Mouse (Mus musculus) spleen, adult 2 months (tissue): ENCODE measurements around the gene Nfkb1.

ENCODE experiments used
- CTCF ChIP-seq: fragments of 200-500 bp; IDR thresholded peaks from 2 replicates; pipeline ENCODE4 v1.5.1; 2011; ENCODE audit warnings: mild to moderate bottlenecking, inconsistent platforms; ENCODE audit not compliant: insufficient read depth, insufficient read length, insufficient replicate concordance; ENCODE audit errors: extremely low read depth
- POLR2A ChIP-seq: fragments of 200-500 bp; IDR thresholded peaks from 2 replicates; pipeline ENCODE4 v1.6.1; 2011; ENCODE audit warnings: low read depth, low read length, inconsistent platforms

DNA sequence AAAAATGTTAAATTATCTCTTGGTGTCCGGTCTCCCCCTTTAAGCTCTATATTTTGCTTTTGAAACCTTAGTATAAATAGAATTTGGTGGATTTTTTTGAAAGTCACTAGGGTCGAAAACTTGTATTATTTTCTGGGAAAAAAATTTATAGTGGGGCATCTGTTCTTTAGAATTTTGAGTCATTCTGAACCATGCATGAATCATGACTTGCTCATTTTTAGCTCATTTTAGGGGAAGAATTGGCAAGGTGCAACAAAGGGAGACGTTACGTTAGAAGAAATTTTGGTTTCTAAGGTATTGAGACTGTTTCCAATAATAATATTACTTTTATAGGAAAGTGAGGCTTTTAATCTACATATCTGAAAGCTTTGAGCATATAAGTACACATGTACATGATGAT lies 20.3 kb upstream of the Nfkb1 start:
- TF ChIP-seq CTCF (no peak), POLR2A (no peak)
